ENCODE assay signal across 35 mouse cellular contexts in genomic region chr19:11234244-11234643, GRCm38 (mm10). TPM values are rescaled to one million over a fixed set of nuclear protein-coding genes. Genes with fewer than 3 reads are reported as not detected.
DNase-seq lines count a peak whose midpoint lies in the region; ATAC-seq and TF ChIP-seq lines count a peak whose summit lies in the region.
"Had no signal": no experiment of that assay in that cellular context is flagged by ENCODE, and none has a peak within 500 bp of the region (broad histone marks: within the 10 kb centered on the region; RNA-seq: fewer than 3 reads in every experiment).

No protein-coding gene starts in this region.

- H3K36me3 ChIP-seq in intestine, embryonic 14.5 days (ENCODE audit: control insufficient read depth, insufficient read depth, low read length) = no peaks in the 10 kb centered on the region
- H3K36me3 ChIP-seq in small intestine, adult 2 months (ENCODE audit: control insufficient read depth, insufficient read depth, low read length) = peaks cover 7% of the 10 kb centered on the region
- no peaks in the 10 kb centered on the region for H3K36me3 ChIP-seq in hindbrain, embryonic 12.5 days
- H3K36me3 ChIP-seq: forebrain, embryonic 12.5 days; G1E; hindbrain, embryonic 10.5 days; kidney, embryonic 15.5 days had no signal

- H3K4me3 ChIP-seq in intestine, embryonic 14.5 days (ENCODE audit: low read depth, low read length) = no peak overlapping the region
- no peak overlapping the region for H3K4me3 ChIP-seq in small intestine, adult 2 months (ENCODE audit: low read depth, low read length)
- no peak overlapping the region for H3K4me3 ChIP-seq in hindbrain, embryonic 12.5 days
- H3K4me3 ChIP-seq: forebrain, embryonic 12.5 days; hindbrain, embryonic 10.5 days; kidney, embryonic 15.5 days had no signal

- no peak for ATAC-seq in intestine, embryonic 14.5 days (replicated peaks; ENCODE audit: low FRiP score, low TSS enrichment, low read depth)
- no peak for ATAC-seq in hindbrain, embryonic 12.5 days (ENCODE audit: low FRiP score)
- ATAC-seq: hindbrain, embryonic 16.5 days had no signal

- peak overlapping the region; percentile 76 for H3K27ac ChIP-seq in intestine, embryonic 14.5 days (ENCODE audit: low read depth)
- peak overlapping the region; percentile 97 for H3K27ac ChIP-seq in small intestine, adult 2 months (ENCODE audit: insufficient read depth, low read depth, low read length)
- H3K27ac ChIP-seq in hindbrain, embryonic 12.5 days = no peak overlapping the region
- H3K27ac ChIP-seq: forebrain, embryonic 12.5 days; hindbrain, embryonic 10.5 days; kidney, embryonic 15.5 days; liver, embryonic 14.5 days had no signal

- no peaks in the 10 kb centered on the region for H3K27me3 ChIP-seq in intestine, embryonic 14.5 days (replicated peaks; ENCODE audit: control insufficient read depth, insufficient read depth, low read length)
- no peaks in the 10 kb centered on the region for H3K27me3 ChIP-seq in small intestine, adult 2 months (ENCODE audit: control insufficient read depth, insufficient read depth, low read length)
- H3K27me3 ChIP-seq in hindbrain, embryonic 12.5 days = no peaks in the 10 kb centered on the region
- H3K27me3 ChIP-seq: forebrain, embryonic 12.5 days; kidney, embryonic 15.5 days had no signal

- no peak overlapping the region for H3K9ac ChIP-seq in intestine, embryonic 14.5 days (ENCODE audit: low read length)
- no peak overlapping the region for H3K9ac ChIP-seq in hindbrain, embryonic 12.5 days
- H3K9ac ChIP-seq: forebrain, embryonic 12.5 days; kidney, embryonic 15.5 days; liver, embryonic 14.5 days had no signal

- WGBS in intestine, embryonic 14.5 days = 81% methylated on average over 5 of the region's 5 CpGs
- WGBS in small intestine, adult 2 months = 76% methylated on average over 5 of the region's 5 CpGs
- WGBS in hindbrain, embryonic 12.5 days = 79% methylated on average over 5 of the region's 5 CpGs

- TF ChIP-seq CTCF in small intestine, adult 2 months (IDR thresholded peaks at IDR 0.05; ENCODE audit: extremely low read depth, insufficient read length, insufficient replicate concordance, low read depth, low read length) = no peak

- peak; percentile 31 for DNase-seq in 3T3-L1 (ENCODE audit: low read depth, low spot score)
- peak; percentile 12 for DNase-seq in Muller cell, postnatal 12 days (ENCODE audit: inconsistent ontology term)
- DNase-seq in intestine, embryonic 14.5 days (ENCODE audit: low spot score) = no peak
- DNase-seq in spleen, postnatal 10 days (ENCODE audit: low spot score in 2 of 2) = no peak
- no peak for DNase-seq in testis, postnatal 14 days (ENCODE audit: low spot score)
- DNase-seq: adrenal gland, postnatal 25 days; cerebellum, adult 18-20 months; cerebellum, postnatal 10 days; gastrocnemius, postnatal 14 days; kidney, adult 11 months; kidney, postnatal 36 days; liver; lung, adult 2 months; lung, postnatal 10 days; midbrain, embryonic 14.5 days; right cerebral cortex, adult 18-20 months; thymus, adult 18-20 months; thymus, postnatal 36 days had no signal

- no peaks in the 10 kb centered on the region for H3K9me3 ChIP-seq in intestine, embryonic 14.5 days (ENCODE audit: control insufficient read depth, low read length)
- H3K9me3 ChIP-seq in hindbrain, embryonic 12.5 days (replicated peaks) = no peaks in the 10 kb centered on the region
- H3K9me3 ChIP-seq: forebrain, embryonic 12.5 days; G1E; hindbrain, embryonic 10.5 days; kidney, embryonic 15.5 days had no signal

- H3K4me2 ChIP-seq in intestine, embryonic 14.5 days (ENCODE audit: low read length) = no peak overlapping the region
- no peak overlapping the region for H3K4me2 ChIP-seq in hindbrain, embryonic 12.5 days (replicated peaks)
- H3K4me2 ChIP-seq: forebrain, embryonic 12.5 days; heart, embryonic 11.5 days; kidney, embryonic 15.5 days had no signal

- TF ChIP-seq POLR2A in small intestine, adult 2 months (IDR thresholded peaks at IDR 0.05; ENCODE audit: low read depth, low read length) = no peak

- no peaks in the 10 kb centered on the region for H3K4me1 ChIP-seq in intestine, embryonic 14.5 days (replicated peaks; ENCODE audit: control insufficient read depth, insufficient read depth, low read length)
- peaks cover 20% of the 10 kb centered on the region; the same call in 1 of the 2 replicates for H3K4me1 ChIP-seq in small intestine, adult 2 months (ENCODE audit: control insufficient read depth, insufficient read depth, insufficient read length, low read length)
- H3K4me1 ChIP-seq in hindbrain, embryonic 12.5 days = no peaks in the 10 kb centered on the region
- H3K4me1 ChIP-seq: forebrain, embryonic 12.5 days; hindbrain, embryonic 10.5 days; kidney, embryonic 15.5 days had no signal

RNA-seq across cellular contexts. Expression of gene Ms4a12, which starts 2.0 kb away (rescaled TPM):
- 0.16 TPM in 1 of 2 replicates, not detected in the other for polyA plus RNA-seq in intestine, embryonic 14.5 days (2014; fragmentation: Nextera tagmentation; extraction: Ambion mirVana)
- 4.1 and 5.8 TPM in 2 replicates for polyA plus RNA-seq in small intestine, adult 2 months (2012; rRNA removed)
- polyA plus RNA-seq in hindbrain, embryonic 12.5 days (2016; fragmentation: Nextera tagmentation; extraction: Ambion mirVana) = not detected in 2 replicates
- polyA plus RNA-seq: brain, embryonic 14.5 days; C2C12; cortical plate, adult 2 months; embryonic facial prominence, embryonic 14.5 days; forebrain, embryonic 12.5 days; G1E; heart, embryonic 11.5 days; heart, postnatal 0 days; hindbrain, embryonic 10.5 days; hindbrain, embryonic 16.5 days; kidney, embryonic 15.5 days; limb, embryonic 11.5 days; liver, embryonic 14.5 days; lung, adult 2 months; midbrain, embryonic 14.5 days; neural tube, embryonic 14.5 days; spleen, adult 2 months had no signal

RNA-seq across cellular contexts. Expression of gene Ms4a1, which starts 31.8 kb away (rescaled TPM):
- polyA plus RNA-seq in intestine, embryonic 14.5 days (2014; fragmentation: Nextera tagmentation; extraction: Ambion mirVana) = not detected in 2 replicates
- polyA plus RNA-seq in small intestine, adult 2 months (2012; rRNA removed) = 0.14 and 0.52 TPM in 2 replicates
- polyA plus RNA-seq in hindbrain, embryonic 12.5 days (2016; fragmentation: Nextera tagmentation; extraction: Ambion mirVana) = not detected in 2 replicates
- polyA plus RNA-seq: brain, embryonic 14.5 days; C2C12; embryonic facial prominence, embryonic 14.5 days; forebrain, embryonic 12.5 days; G1E; heart, embryonic 11.5 days; hindbrain, embryonic 10.5 days; hindbrain, embryonic 16.5 days; kidney, embryonic 15.5 days; liver, embryonic 14.5 days; midbrain, embryonic 14.5 days; neural tube, embryonic 14.5 days had no signal

RNA-seq across cellular contexts. Expression of gene Ms4a13, which starts 37.7 kb away (rescaled TPM):
- polyA plus RNA-seq in intestine, embryonic 14.5 days (2014; fragmentation: Nextera tagmentation; extraction: Ambion mirVana) = not detected in 2 replicates
- not detected in 2 replicates for polyA plus RNA-seq in small intestine, adult 2 months (2012; rRNA removed)
- not detected in 2 replicates for polyA plus RNA-seq in hindbrain, embryonic 12.5 days (2016; fragmentation: Nextera tagmentation; extraction: Ambion mirVana)
- polyA plus RNA-seq: brain, embryonic 14.5 days; C2C12; cortical plate, adult 2 months; embryonic facial prominence, embryonic 14.5 days; forebrain, embryonic 12.5 days; G1E; heart, embryonic 11.5 days; heart, postnatal 0 days; hindbrain, embryonic 10.5 days; hindbrain, embryonic 16.5 days; kidney, embryonic 15.5 days; limb, embryonic 11.5 days; liver, embryonic 14.5 days; lung, adult 2 months; midbrain, embryonic 14.5 days; neural tube, embryonic 14.5 days; spleen, adult 2 months had no signal

RNA-seq across cellular contexts. Expression of gene Ms4a5, which starts 49.4 kb away (rescaled TPM):
- not detected in 2 replicates for polyA plus RNA-seq in intestine, embryonic 14.5 days (2014; fragmentation: Nextera tagmentation; extraction: Ambion mirVana)
- polyA plus RNA-seq in small intestine, adult 2 months (2012; rRNA removed) = not detected in 2 replicates
- polyA plus RNA-seq in hindbrain, embryonic 12.5 days (2016; fragmentation: Nextera tagmentation; extraction: Ambion mirVana) = not detected in 2 replicates
- polyA plus RNA-seq: brain, embryonic 14.5 days; C2C12; cortical plate, adult 2 months; embryonic facial prominence, embryonic 14.5 days; forebrain, embryonic 12.5 days; G1E; heart, embryonic 11.5 days; heart, postnatal 0 days; hindbrain, embryonic 10.5 days; hindbrain, embryonic 16.5 days; kidney, embryonic 15.5 days; limb, embryonic 11.5 days; liver, embryonic 14.5 days; lung, adult 2 months; midbrain, embryonic 14.5 days; neural tube, embryonic 14.5 days; spleen, adult 2 months had no signal

Comparison
In these comparisons a context has a peak if more than half of its experiments do, and no peak if none do; other contexts are left out.
1. DNase-seq: peak in 3T3-L1 (single experiment) and Muller cell, postnatal 12 days (single experiment); none in intestine, embryonic 14.5 days (single experiment), spleen, postnatal 10 days (0 of 2) and testis, postnatal 14 days (single experiment).